Mouse (Mus musculus) WW6 (cell line): ENCODE results near the gene Epha1.

Experiments
- DNase-seq: peaks from one replicate; pipeline ENCODE4 v3.0.0-alpha.2; 2013; ENCODE audit warnings: low read depth, low spot score

Epha1 gene

GRCm38 (mm10) chr6:42372816-42373547 lies at the start of gene Epha1:
TSS of gene Epha1 (minus strand) at chr6:42373268.
- DNase-seq = peak; percentile 56

- DNase-seq = no peak
Measured at GRCm38 (mm10) chr6:42421439-42421838, 48.4 kb upstream of the Epha1 start.

- no peak for DNase-seq
Measured at GRCm38 (mm10) chr6:42419443-42419842, 46.4 kb upstream of the Epha1 start.

- DNase-seq = no peak
Measured at GRCm38 (mm10) chr6:42405134-42405533, 32.1 kb upstream of the Epha1 start, which contains the start of gene Tas2r135. TSS of gene Tas2r135 (plus strand) at chr6:42405434.

GRCm38 (mm10) chr6:42399938-42400337 lies 26.9 kb upstream of the Epha1 start, which contains the start of gene Tas2r143:
TSS of gene Tas2r143 (plus strand) at chr6:42400238.
- no peak for DNase-seq

- DNase-seq = no peak
Measured at GRCm38 (mm10) chr6:42398998-42399397, 25.9 kb upstream of the Epha1 start.

- no peak for DNase-seq
Measured at GRCm38 (mm10) chr6:42398285-42398684, 25.2 kb upstream of the Epha1 start.

- no peak for DNase-seq
Measured at GRCm38 (mm10) chr6:42397041-42397657, 24.1 kb upstream of the Epha1 start.

GRCm38 (mm10) chr6:42395960-42396809 lies 23.1 kb upstream of the Epha1 start:
- DNase-seq = no peak

- no peak for DNase-seq
Measured at GRCm38 (mm10) chr6:42391796-42392330, 18.8 kb upstream of the Epha1 start.

GRCm38 (mm10) chr6:42385635-42386034 lies 12.6 kb upstream of the Epha1 start:
- DNase-seq = no peak

- DNase-seq = no peak
Measured at GRCm38 (mm10) chr6:42383360-42383759, 10.3 kb upstream of the Epha1 start.

GRCm38 (mm10) chr6:42381916-42382381 lies 8.9 kb upstream of the Epha1 start:
- no peak for DNase-seq

GRCm38 (mm10) chr6:42381221-42381620 lies 8.2 kb upstream of the Epha1 start:
- DNase-seq = no peak

GRCm38 (mm10) chr6:42380416-42381144 lies 7.5 kb upstream of the Epha1 start:
- DNase-seq = peak; percentile 73

GRCm38 (mm10) chr6:42379551-42379950 lies 6.5 kb upstream of the Epha1 start:
- DNase-seq = no peak

- DNase-seq = no peak
Measured at GRCm38 (mm10) chr6:42377280-42377679, 4.2 kb upstream of the Epha1 start.

GRCm38 (mm10) chr6:42376504-42377019 lies 3.5 kb upstream of the Epha1 start:
- DNase-seq = no peak

GRCm38 (mm10) chr6:42376016-42376415 lies 2.9 kb upstream of the Epha1 start:
- DNase-seq = no peak

- no peak for DNase-seq
Measured at GRCm38 (mm10) chr6:42375131-42375530, 2.1 kb upstream of the Epha1 start.

GRCm38 (mm10) chr6:42374701-42375100 lies 1.6 kb upstream of the Epha1 start:
- DNase-seq = no peak
